In genomic region chr15:31511795-31512194, GRCm38 (mm10) we compare ENCODE assay signal across 26 mouse cellular contexts. TPM values are rescaled to one million over a fixed set of nuclear protein-coding genes. Genes with fewer than 3 reads are reported as not detected.
DNase-seq lines count a peak whose midpoint lies in the region; ATAC-seq and TF ChIP-seq lines count a peak whose summit lies in the region.
"Had no signal": no experiment of that assay in that cellular context is flagged by ENCODE, and none has a peak within 500 bp of the region (broad histone marks: within the 10 kb centered on the region; RNA-seq: fewer than 3 reads in every experiment).

No protein-coding gene starts in this region.

- TF ChIP-seq EP300 in liver, embryonic 14.5 days (IDR thresholded peaks at IDR 0.05; ENCODE audit: low read depth) = no peak

- peak overlapping the region; percentile 9; the same call in 1 of the 2 replicates for H3K9ac ChIP-seq in liver, embryonic 14.5 days (replicated peaks)
- H3K9ac ChIP-seq: forebrain, postnatal 0 days; heart, embryonic 13.5 days; hindbrain, embryonic 14.5 days; kidney, embryonic 15.5 days; limb, embryonic 13.5 days; lung, embryonic 14.5 days; neural tube, embryonic 12.5 days; stomach, embryonic 15.5 days had no signal

- no peaks in the 10 kb centered on the region for H3K9me3 ChIP-seq in liver, embryonic 14.5 days (ENCODE audit: control insufficient read depth, low read length)
- H3K9me3 ChIP-seq: heart, embryonic 13.5 days; kidney, embryonic 15.5 days; limb, embryonic 13.5 days; megakaryocyte, embryonic 14.5 days; neural tube, embryonic 12.5 days; stomach, embryonic 15.5 days had no signal

- peak overlapping the region; percentile 46; the same call in 1 of the 2 replicates for H3K27ac ChIP-seq in kidney, adult 2 months (ENCODE audit: insufficient read depth, low read depth, low read length)
- 0 out of 2 replicates have a peak overlapping the region, but pooled peaks have one; percentile 12 for H3K27ac ChIP-seq in brown adipose tissue, adult 24 weeks (replicated peaks; ENCODE audit: low read depth, low read length)
- H3K27ac ChIP-seq in liver, embryonic 14.5 days = no peak overlapping the region
- H3K27ac ChIP-seq: heart, adult 2 months; heart, embryonic 13.5 days; hindbrain, embryonic 14.5 days; kidney, embryonic 15.5 days; limb, embryonic 13.5 days; neural tube, embryonic 12.5 days; stomach, embryonic 15.5 days had no signal

- H3K4me3 ChIP-seq in kidney, adult 2 months (ENCODE audit: insufficient read depth, low read depth, low read length) = no peak overlapping the region
- H3K4me3 ChIP-seq in brown adipose tissue, adult 24 weeks (ENCODE audit: insufficient read depth, low read depth, low read length) = no peak overlapping the region
- no peak overlapping the region for H3K4me3 ChIP-seq in liver, embryonic 14.5 days (ENCODE audit: insufficient read depth in 1 of 2, low read depth in 2 of 2, low read length in 2 of 2)
- H3K4me3 ChIP-seq: heart, adult 2 months; heart, embryonic 13.5 days; kidney, embryonic 15.5 days; limb, embryonic 13.5 days; neural tube, embryonic 12.5 days; stomach, embryonic 15.5 days had no signal

- peak; percentile 32 for DNase-seq in adrenal gland, adult 8-10 months
- no peak for DNase-seq in adrenal gland, postnatal 10 days
- DNase-seq in kidney, adult 2 months = no peak
- DNase-seq in kidney, adult 18-20 months = no peak
- no peak for DNase-seq in liver, embryonic 14.5 days (ENCODE audit: low read depth in 3 of 3, low spot score in 3 of 3)
- DNase-seq in cerebellum, adult 11-12 months = no peak
- no peak for DNase-seq in B cell, adult 2 months
- DNase-seq: cerebellum, adult 9-10 months; forebrain, postnatal 0 days; gastrocnemius, postnatal 25 days; heart, adult 2 months; heart, postnatal 14 days; kidney, postnatal 36 days; lung, embryonic 14.5 days; right cerebral cortex, adult 18-20 months; thymus, postnatal 25 days had no signal

- no peak for TF ChIP-seq CTCF in kidney, adult 2 months (conservative IDR thresholded peaks at IDR 0.05; ENCODE audit: insufficient read depth, insufficient read length, low read depth, low read length)
- no peak for TF ChIP-seq CTCF in liver, embryonic 14.5 days (IDR thresholded peaks at IDR 0.05; ENCODE audit: low read depth)

- peak overlapping the region; percentile 28 for H3K4me2 ChIP-seq in liver, embryonic 14.5 days (ENCODE audit: low read depth)
- H3K4me2 ChIP-seq: heart, embryonic 13.5 days; hindbrain, embryonic 14.5 days; kidney, embryonic 15.5 days; limb, embryonic 13.5 days; lung, embryonic 14.5 days; neural tube, embryonic 12.5 days; stomach, embryonic 15.5 days had no signal

- WGBS in kidney, adult 2 months = 42% methylated on average over 1 of the region's 1 CpGs
- 58% methylated on average over 1 of the region's 1 CpGs for WGBS in liver, embryonic 14.5 days (ENCODE audit: insufficient replicate concordance)

- ATAC-seq in liver, embryonic 14.5 days (ENCODE audit: insufficient read depth) = peak; percentile 54; the same call in 1 of the 2 replicates
- ATAC-seq: CD4-positive, CD25-positive, alpha-beta regulatory T cell, adult 4 months; forebrain, postnatal 0 days; intestine, embryonic 16.5 days had no signal

- no peaks in the 10 kb centered on the region for H3K27me3 ChIP-seq in kidney, adult 2 months (replicated peaks; ENCODE audit: control insufficient read depth, insufficient read depth, low read length)
- H3K27me3 ChIP-seq in liver, embryonic 14.5 days (ENCODE audit: control insufficient read depth, insufficient read depth, low read length) = no peaks in the 10 kb centered on the region
- H3K27me3 ChIP-seq: heart, embryonic 13.5 days; kidney, embryonic 15.5 days; limb, embryonic 13.5 days; megakaryocyte, embryonic 14.5 days; neural tube, embryonic 12.5 days; stomach, embryonic 15.5 days had no signal

- H3K4me1 ChIP-seq in kidney, adult 2 months (ENCODE audit: control insufficient read depth, insufficient read depth, low read length) = peaks cover 16% of the 10 kb centered on the region
- H3K4me1 ChIP-seq in brown adipose tissue, adult 24 weeks (ENCODE audit: control insufficient read depth, insufficient read depth, insufficient read length, low read length) = peaks cover 13% of the 10 kb centered on the region
- peaks cover 20 to 23% of the 10 kb centered on the region in 2 experiments for H3K4me1 ChIP-seq in liver, embryonic 14.5 days (replicated peaks; ENCODE audit: control insufficient read depth in 2 of 2, insufficient read depth in 2 of 2, low read length in 1 of 2)
- H3K4me1 ChIP-seq: kidney, embryonic 15.5 days; limb, embryonic 13.5 days; neural tube, embryonic 12.5 days; stomach, embryonic 15.5 days had no signal

- H3K36me3 ChIP-seq in kidney, adult 2 months (ENCODE audit: control insufficient read depth, insufficient read depth, low read length) = no peaks in the 10 kb centered on the region
- no peaks in the 10 kb centered on the region for H3K36me3 ChIP-seq in liver, embryonic 14.5 days (replicated peaks; ENCODE audit: control insufficient read depth, insufficient read depth, low read depth)
- H3K36me3 ChIP-seq: heart, embryonic 13.5 days; kidney, embryonic 15.5 days; limb, embryonic 13.5 days; neural tube, embryonic 12.5 days; stomach, embryonic 15.5 days had no signal

- no peak for TF ChIP-seq POLR2A in kidney, adult 2 months (IDR thresholded peaks at IDR 0.05; ENCODE audit: low read depth, low read length)

RNA-seq across cellular contexts. Expression of gene March6, which starts 19.1 kb away (rescaled TPM):
- total RNA-seq in adrenal gland, adult 8-10 months (2022) = 100 to 1,000 TPM; 143 to 180 (median 160) TPM
- 100 to 1,000 TPM in 1 of 2 experiments, 10 to 100 TPM in 1; 97.6 to 101 TPM for total RNA-seq in adrenal gland, postnatal 10 days (2021)
- polyA plus RNA-seq in kidney, adult 2 months (2012; rRNA removed) = 36.1 and 46.6 TPM in 2 replicates
- 24.6 and 36.6 TPM in 2 replicates for polyA plus RNA-seq in brown adipose tissue, adult 24 weeks (2012; ENCODE audit: insufficient read depth, insufficient read length, missing spikeins)
- 6.9 and 9.0 TPM in 2 replicates for polyA plus RNA-seq in liver, embryonic 14.5 days (2012; rRNA removed)
- 12.7 and 15.3 TPM in 2 replicates for polyA plus RNA-seq in liver, embryonic 14.5 days (2014; fragmentation: Nextera tagmentation; extraction: Ambion mirVana)

RNA-seq across cellular contexts. Expression of gene Cmbl, which starts 53.4 kb away (rescaled TPM):
- total RNA-seq in adrenal gland, adult 8-10 months (2022) = 100 to 1,000 TPM; 160 to 274 (median 195) TPM
- total RNA-seq in adrenal gland, postnatal 10 days (2021) = 100 to 1,000 TPM in 1 of 2 experiments, 10 to 100 TPM in 1; 82.2 to 106 TPM
- 343 and 361 TPM in 2 replicates for polyA plus RNA-seq in kidney, adult 2 months (2012; rRNA removed)
- polyA plus RNA-seq in brown adipose tissue, adult 24 weeks (2012; ENCODE audit: insufficient read depth, insufficient read length, missing spikeins) = 45.8 and 86.8 TPM in 2 replicates
- polyA plus RNA-seq in liver, embryonic 14.5 days (2012; rRNA removed) = 5.1 and 5.5 TPM in 2 replicates
- polyA plus RNA-seq in liver, embryonic 14.5 days (2014; fragmentation: Nextera tagmentation; extraction: Ambion mirVana) = 5.0 and 6.8 TPM in 2 replicates
- polyA plus RNA-seq: CD4-positive, CD25-positive, alpha-beta regulatory T cell, adult 4 months had no signal

RNA-seq across cellular contexts. Expression of gene Ropn1l, which starts 58.3 kb away (rescaled TPM):
- total RNA-seq in adrenal gland, adult 8-10 months (2022) = 1 to 10 TPM; 2.1 to 3.3 (median 2.4) TPM
- 1 to 10 TPM; 2.6 to 3.5 TPM for total RNA-seq in adrenal gland, postnatal 10 days (2021)
- polyA plus RNA-seq in kidney, adult 2 months (2012; rRNA removed) = 5.6 and 6.9 TPM in 2 replicates
- 2.4 and 9.8 TPM in 2 replicates for polyA plus RNA-seq in brown adipose tissue, adult 24 weeks (2012; ENCODE audit: insufficient read depth, insufficient read length, missing spikeins)
- polyA plus RNA-seq in liver, embryonic 14.5 days (2012; rRNA removed) = 0.86 and 1.0 TPM in 2 replicates
- polyA plus RNA-seq in liver, embryonic 14.5 days (2014; fragmentation: Nextera tagmentation; extraction: Ambion mirVana) = 1.9 and 2.7 TPM in 2 replicates
- total RNA-seq: gastrocnemius, postnatal 25 days; heart, adult 2 months had no signal
